Mouse (Mus musculus) lung, postnatal 4 days (tissue): ENCODE results near the gene Olfr657.
A peak's percentile ranks its signal among the peaks of the same experiment; 100 is the strongest.

Experiments
- DNase-seq, 2 experiments: peaks; one replicate each; pipeline ENCODE4 v3.0.0; 2021

The Olfr657 gene

DNA sequence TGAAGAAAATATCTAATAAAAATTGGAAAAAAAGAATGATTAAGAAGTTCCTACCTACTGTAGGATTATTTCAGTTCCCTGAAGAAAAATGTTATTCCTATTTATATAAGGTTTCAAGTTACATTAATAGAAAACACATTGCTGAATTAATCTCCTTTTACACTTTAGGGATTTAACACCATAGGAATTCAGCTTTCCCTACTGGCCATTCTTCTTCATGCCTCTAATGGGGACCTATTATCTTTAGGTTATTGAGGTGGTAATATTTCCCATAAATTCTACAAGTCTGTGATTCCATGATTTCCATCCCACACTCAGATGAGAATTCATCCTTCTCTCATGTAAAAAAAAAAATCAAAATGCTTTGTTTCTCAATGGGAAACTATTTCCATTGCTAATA lies at the start of gene Olfr657:
Gene Olfr657, plus strand, starts transcription at position 301 of the 400 bp plus-strand sequence.
- DNase-seq, result no peak

DNA sequence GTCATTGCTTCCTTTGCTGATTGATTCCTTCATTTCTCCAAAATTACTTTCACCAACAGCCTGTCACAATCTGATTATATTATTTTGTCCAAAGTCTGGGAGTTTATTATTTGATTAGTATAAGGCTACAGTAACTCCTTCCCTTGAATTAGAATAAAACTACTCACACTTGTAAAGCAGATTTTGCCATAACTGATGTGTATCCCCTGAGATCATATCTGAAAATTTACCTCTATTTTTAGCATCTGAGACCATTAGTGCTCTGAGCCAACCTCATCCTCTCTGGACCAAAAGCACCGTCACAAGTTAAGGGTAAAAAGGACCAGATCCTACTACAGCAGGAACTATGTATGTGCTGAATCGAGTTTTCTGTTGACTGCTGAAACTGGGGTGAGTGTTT lies 47.6 kb upstream of the Olfr657 start, which contains the start of gene Olfr653:
Gene Olfr653, plus strand, starts transcription at position 301 of the 400 bp plus-strand sequence.
- no peak for DNase-seq

DNA sequence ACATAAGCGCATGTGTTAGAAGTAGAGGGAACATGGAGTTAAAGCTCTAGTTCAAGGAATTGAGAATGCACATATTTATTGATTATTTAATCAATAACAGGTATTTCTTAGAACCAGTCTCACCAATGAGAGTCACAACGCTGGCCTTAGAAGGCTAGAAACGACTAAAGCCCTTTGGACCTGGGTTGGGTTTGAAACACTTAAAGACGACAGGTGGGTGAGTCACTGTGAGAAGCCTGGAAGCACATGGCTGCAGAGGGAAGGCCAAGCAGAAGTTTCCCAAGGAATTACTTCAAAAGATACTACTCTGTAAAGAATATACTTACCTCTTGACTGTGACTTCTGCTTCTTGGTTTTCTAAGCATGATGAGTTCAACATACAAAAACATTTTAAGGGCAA lies 43.7 kb upstream of the Olfr657 start:
- DNase-seq, result no peak

DNA sequence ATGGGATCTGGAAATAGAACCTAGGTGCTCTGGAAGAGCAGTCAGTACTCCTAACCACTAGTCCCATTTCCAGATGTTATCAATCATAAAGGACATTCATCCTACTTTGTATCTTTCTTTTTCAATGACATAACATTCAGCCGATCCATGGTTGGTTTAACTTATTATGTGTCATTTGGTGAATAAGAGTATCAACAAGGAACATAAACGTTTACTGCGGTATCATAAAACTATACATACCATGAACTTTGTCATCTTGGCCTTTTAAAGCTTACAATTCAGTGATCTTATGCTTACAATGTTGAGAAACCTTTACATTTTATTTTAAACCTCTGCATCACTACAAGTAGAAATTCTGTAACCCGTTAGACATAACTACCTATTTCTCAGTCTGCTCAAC lies 43.2 kb upstream of the Olfr657 start:
- DNase-seq, result no peak

DNA sequence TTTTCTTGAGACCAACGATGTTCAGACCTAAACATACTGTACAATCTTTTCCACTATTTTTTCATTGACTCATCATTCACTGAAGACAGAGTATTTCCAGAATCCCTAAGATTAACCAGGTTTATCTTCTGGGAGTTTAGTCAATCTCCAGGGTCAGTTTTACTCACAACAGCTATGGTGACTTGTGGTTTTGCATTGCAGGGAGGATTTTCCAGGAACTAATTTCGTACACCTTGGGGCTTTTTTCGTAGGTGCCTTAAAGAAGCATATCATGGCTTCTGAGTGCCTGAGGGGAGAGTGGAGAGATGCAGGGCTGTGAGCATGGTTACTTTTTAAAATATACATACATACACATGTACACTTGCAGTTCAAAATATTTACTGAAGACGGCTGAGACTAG lies 37.9 kb upstream of the Olfr657 start, which contains the start of gene Olfr654:
Gene Olfr654, plus strand, starts transcription at position 301 of the 400 bp plus-strand sequence.
- no peak for DNase-seq

DNA sequence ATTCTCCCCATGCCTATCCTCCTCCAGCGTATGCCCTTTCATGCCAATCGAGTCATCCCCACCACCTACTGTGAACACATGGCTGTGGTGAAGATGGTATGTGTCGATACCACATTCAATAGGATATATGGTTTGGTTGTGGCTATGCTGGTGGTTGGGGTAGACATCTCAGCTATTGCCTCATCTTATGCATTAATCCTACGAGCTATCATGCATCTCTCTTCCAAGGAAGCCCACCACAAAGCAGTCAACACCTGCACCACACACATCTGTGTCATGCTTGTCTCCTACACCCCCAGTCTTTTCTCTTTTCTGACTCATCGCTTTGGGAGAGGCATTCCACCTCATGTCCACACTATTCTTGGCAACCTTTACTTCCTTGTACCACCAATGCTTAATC lies 36.3 kb upstream of the Olfr657 start:
- DNase-seq, result no peak

DNA sequence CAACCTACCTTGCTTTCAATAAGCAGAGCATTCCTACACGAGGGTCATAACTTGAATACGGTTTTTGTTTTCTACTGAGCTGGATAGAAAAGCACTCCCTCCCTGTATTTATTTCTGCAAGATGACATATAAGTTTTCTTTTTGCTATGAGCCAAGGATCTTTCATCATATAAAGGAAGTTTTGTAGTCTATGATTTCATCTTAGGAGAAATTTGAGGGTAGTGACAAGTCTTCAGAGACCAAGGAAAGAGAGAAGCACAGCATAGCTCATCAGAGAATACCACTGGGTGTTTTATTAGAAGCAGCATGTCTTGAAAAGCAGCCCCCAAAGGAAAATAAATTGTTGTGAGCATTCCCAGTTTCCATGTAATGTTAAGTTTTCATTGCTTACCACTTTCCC lies 22.9 kb upstream of the Olfr657 start, which contains the start of gene Olfr655:
Gene Olfr655, minus strand, starts transcription at position 101 of the 400 bp plus-strand sequence.
- DNase-seq, result no peak

DNA sequence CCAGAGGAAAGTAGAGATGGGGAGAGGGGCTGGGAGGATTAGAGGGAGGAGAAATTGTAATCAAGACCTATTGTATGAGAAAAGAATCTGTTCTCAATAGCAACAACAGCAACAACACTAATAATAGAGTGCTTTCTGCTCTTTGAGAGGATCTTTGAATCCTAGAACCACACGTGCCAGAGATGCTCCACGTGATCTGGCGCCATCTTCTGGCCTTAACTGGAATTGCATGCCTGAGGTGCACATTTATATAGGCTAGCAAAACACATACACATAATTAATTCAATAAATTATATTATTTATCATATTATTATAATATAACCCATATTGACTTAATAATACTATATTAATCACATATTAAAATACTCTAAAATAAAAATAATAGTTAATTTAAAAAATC lies 21.4 kb upstream of the Olfr657 start:
- peak in 1 of 2 experiments; percentile 36 for DNase-seq

DNA sequence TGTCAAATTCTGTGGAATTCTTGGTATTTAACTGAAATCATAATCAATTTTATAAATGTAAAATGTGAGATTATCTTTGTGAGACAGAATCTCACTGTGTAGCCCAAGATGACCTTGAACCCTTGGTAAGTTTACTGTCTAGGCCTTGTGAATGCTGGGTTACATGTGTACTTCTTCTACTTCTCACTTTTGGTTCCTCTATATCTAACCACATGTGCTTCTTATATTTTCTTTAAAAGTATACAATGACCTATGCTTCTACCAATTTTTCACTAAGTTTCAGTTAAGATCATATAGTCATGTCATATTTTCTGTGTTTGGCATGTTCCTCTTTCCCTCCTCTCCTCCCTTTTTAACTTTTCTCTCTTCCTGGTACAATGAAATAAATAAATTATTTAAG lies 19.9 kb upstream of the Olfr657 start:
- no peak for DNase-seq

DNA sequence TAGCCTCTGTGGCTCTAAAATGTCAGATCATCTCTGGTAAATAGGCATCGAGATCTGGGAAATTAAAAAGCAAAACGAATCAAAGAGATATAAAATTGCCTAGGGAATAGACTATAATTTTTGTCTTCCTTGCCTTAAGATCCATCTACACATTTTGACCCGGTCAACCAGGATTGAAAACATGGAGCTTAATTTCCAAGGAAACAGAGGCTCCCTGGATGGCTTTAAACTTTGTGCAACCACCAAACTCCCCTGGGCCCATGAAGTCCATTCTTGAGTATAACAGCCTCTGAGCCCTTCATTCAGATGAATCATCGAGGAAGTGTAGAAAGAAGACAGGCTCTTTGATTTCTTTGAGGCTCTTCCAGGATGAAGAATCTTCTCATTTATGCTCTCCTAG lies 10.9 kb upstream of the Olfr657 start, which contains the start of gene Olfr656:
Gene Olfr656, plus strand, starts transcription at position 301 of the 400 bp plus-strand sequence.
- no peak for DNase-seq

DNA sequence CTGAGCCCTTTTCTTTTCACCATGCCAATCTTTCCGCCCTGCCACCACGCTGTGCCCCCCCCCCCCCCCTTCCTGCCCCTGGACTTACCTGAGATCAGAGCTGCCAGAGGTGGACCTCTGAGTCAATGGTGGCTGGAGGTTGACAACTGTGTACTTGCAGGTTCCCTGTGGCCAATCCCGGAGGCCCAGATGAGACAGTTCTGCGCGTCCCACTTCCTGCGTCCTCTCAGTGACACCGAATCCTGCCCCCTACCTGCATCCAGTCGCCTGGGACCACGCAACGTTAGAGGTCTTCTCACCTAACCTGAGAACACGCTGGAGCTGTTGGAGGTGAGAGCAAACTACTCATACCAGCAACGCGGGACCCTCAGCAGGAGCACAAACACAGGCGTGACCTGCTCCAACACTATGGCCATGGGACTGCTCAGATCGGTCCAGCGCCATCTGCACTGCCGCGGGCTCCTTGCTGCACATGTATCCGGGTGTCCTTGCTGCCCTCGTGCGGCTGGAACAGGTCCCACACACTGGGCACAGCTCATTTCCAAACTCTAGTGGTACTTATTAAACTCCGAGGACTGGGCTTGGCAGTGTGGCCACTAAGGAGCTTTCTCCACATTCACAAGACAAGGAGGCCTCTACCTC lies 22.4 kb downstream of the Olfr657 start, which contains the start of gene Olfr658:
Gene Olfr658, minus strand, starts transcription at position 465 of the 642 bp plus-strand sequence.
- peak; percentile 23 to 37 for DNase-seq

DNA sequence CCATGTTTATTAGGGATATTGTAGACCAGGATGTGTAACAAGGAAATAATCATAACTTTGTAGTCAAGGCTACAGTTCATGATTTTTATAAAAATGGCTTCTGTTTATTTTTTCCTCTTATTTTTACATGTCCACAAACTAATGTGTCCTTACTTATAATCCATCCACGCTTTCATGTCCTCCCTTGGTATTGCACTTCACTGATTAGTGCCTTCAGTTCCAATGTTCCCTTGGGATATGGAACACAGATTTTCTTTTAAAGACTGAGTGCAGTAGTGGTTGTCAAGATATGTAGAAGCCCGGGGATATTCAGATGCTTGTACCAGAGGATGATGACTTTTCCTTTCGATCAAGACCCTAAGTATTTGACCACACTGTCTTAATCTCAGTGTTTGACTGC lies 41.9 kb downstream of the Olfr657 start, which contains the start of gene Olfr659:
Gene Olfr659, plus strand, starts transcription at position 301 of the 400 bp plus-strand sequence.
- DNase-seq, result no peak

DNA sequence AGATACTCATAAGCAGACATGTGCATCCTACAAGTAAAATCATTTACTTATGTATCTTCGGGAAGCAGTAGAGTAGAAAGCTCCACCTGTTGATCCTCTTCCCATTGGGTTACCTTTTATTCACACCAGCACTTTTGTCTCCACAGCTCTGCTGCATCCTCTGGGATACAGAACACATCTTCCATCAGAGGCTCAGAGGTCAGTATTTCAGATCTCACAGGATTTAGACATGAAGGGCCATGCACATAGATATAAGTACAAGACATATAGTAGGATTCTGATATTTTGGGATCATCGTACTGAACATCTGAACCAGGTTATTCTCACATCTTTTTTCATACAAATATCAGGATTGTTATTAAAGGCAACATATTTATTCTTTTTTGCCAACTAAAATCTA lies 61.6 kb downstream of the Olfr657 start, which contains the start of gene Olfr661:
Gene Olfr661, plus strand, starts transcription at position 301 of the 400 bp plus-strand sequence.
- DNase-seq, result no peak
